Mouse (Mus musculus) hindbrain, embryonic 11.5 days (tissue): ENCODE results near the gene Smoc1. TPM values are rescaled to one million over a fixed set of nuclear protein-coding genes. Genes with fewer than 3 reads are reported as not detected.
A peak's percentile ranks its signal among the peaks of the same experiment; 100 is the strongest.

ENCODE experiments used
- ATAC-seq: fragments of 200-750 bp; cut with Nextera tagmentation; 2 replicates; pipeline ENCODE4 v1.8.0; 2017; ENCODE audit warnings: mild to moderate bottlenecking, moderate TSS enrichment, moderate library complexity; ENCODE audit not compliant: low FRiP score
- DNase-seq: peaks from one replicate; pipeline ENCODE4 v3.0.0-alpha.2; 2015; ENCODE audit warnings: low spot score
- H3K27ac ChIP-seq: fragments of 300-500 bp; sonication (generic); 2 replicates; pipeline ENCODE4 v1.5.1; 2014; ENCODE audit warnings: mild to moderate bottlenecking, low read depth, low read length
- H3K27me3 ChIP-seq: fragments of 300-500 bp; sonication (generic); 2 replicates; pipeline ENCODE4 v1.6.1; 2014; ENCODE audit warnings: mild to moderate bottlenecking, low read length, moderate library complexity, mixed read lengths; ENCODE audit not compliant: control insufficient read depth, insufficient read depth
- H3K36me3 ChIP-seq: fragments of 300-500 bp; sonication (generic); 2 replicates; pipeline ENCODE4 v1.6.1; 2014; ENCODE audit warnings: mild to moderate bottlenecking, low read length, moderate library complexity, mixed read lengths; ENCODE audit not compliant: control insufficient read depth, insufficient read depth
- H3K4me1 ChIP-seq: fragments of 300-500 bp; sonication (generic); replicated peaks from 2 replicates; pipeline ENCODE4 v1.6.1; 2014; ENCODE audit warnings: low read length, mixed read lengths; ENCODE audit not compliant: control insufficient read depth, insufficient read depth
- H3K4me2 ChIP-seq: fragments of 300-500 bp; sonication (generic); replicated peaks from 2 replicates; pipeline ENCODE4 v1.6.1; 2014; ENCODE audit warnings: mild to moderate bottlenecking, low read depth, low read length
- H3K4me3 ChIP-seq: fragments of 300-500 bp; sonication (generic); 2 replicates; pipeline ENCODE4 v1.5.1; 2014; ENCODE audit warnings: low read depth, low read length
- H3K9ac ChIP-seq: fragments of 300-500 bp; sonication (generic); 2 replicates; pipeline ENCODE4 v1.6.1; 2014; ENCODE audit warnings: low read depth, low read length
- H3K9me3 ChIP-seq: fragments of 300-500 bp; sonication (generic); 2 replicates; pipeline ENCODE4 v1.6.1; 2016; ENCODE audit warnings: low read length; ENCODE audit not compliant: control insufficient read depth
- WGBS: fragments of 180-500 bp; shearing (Covaris S2); extraction: QIAGEN DNeasy Blood & Tissue Kit; methylation state at CpG from one replicate; pipeline ENCODE4 v1.1.7; 2014; 5-methylcytosine and 5-hydroxymethylcytosine counted together
- polyA plus RNA-seq: library from polyadenylated mRNA; unstranded; fragments of >200 nt; fragmentation: Nextera tagmentation; extraction: Ambion mirVana; gene quantifications from 2 replicates; pipeline ENCODE4 v1.2.1, GENCODE M21; 2014

Gene Smoc1
- polyA plus RNA-seq, 1 experiment from 2014 or later: 12.9 TPM

- ATAC-seq: no peak
- H3K4me1 ChIP-seq: peaks cover 8% of the 10 kb centered on the region
- 88% methylated on average over 11 of the region's 11 CpGs for WGBS
- H3K27ac ChIP-seq: no peak overlapping the region
- no peaks in the 10 kb centered on the region for H3K27me3 ChIP-seq
- H3K36me3 ChIP-seq: no peaks in the 10 kb centered on the region
- no peak overlapping the region for H3K4me2 ChIP-seq
- DNase-seq: no peak
- H3K9me3 ChIP-seq: no peaks in the 10 kb centered on the region
- H3K4me3 ChIP-seq: no peak overlapping the region
- no peak overlapping the region for H3K9ac ChIP-seq
Measured at GRCm38 (mm10) chr12:81013496-81013895, 13.1 kb upstream of the Smoc1 start.

GRCm38 (mm10) chr12:81017624-81018023 is 9.0 kb upstream of the Smoc1 start:
- Histone ChIP-seq H3K4me2 (no peak overlapping the region), H3K27ac (no peak overlapping the region), H3K9ac (no peak overlapping the region), H3K27me3 (no peaks in the 10 kb centered on the region), H3K36me3 (no peaks in the 10 kb centered on the region), H3K9me3 (no peaks in the 10 kb centered on the region), H3K4me3 (no peak overlapping the region), H3K4me1 (no peaks in the 10 kb centered on the region)
- DNase-seq: no peak
- ATAC-seq: no peak
- 94% methylated on average over 12 of the region's 12 CpGs for whole genome bisulfite sequencing

- no peak overlapping the region for H3K27ac ChIP-seq
- no peak overlapping the region for H3K9ac ChIP-seq
- H3K27me3 ChIP-seq: no peaks in the 10 kb centered on the region
- H3K9me3 ChIP-seq: no peaks in the 10 kb centered on the region
- no peaks in the 10 kb centered on the region for H3K36me3 ChIP-seq
- no peak overlapping the region for H3K4me2 ChIP-seq
- no peaks in the 10 kb centered on the region for H3K4me1 ChIP-seq
- WGBS: 86% methylated on average over 20 of the region's 20 CpGs
- DNase-seq: no peak
- no peak for ATAC-seq
- no peak overlapping the region for H3K4me3 ChIP-seq
Measured at GRCm38 (mm10) chr12:81018516-81019279, 7.9 kb upstream of the Smoc1 start.

GRCm38 (mm10) chr12:81019280-81019935 is 7.2 kb upstream of the Smoc1 start:
- Histone ChIP-seq H3K27ac (no peak overlapping the region), H3K36me3 (no peaks in the 10 kb centered on the region), H3K27me3 (no peaks in the 10 kb centered on the region), H3K4me3 (no peak overlapping the region), H3K4me1 (no peaks in the 10 kb centered on the region), H3K4me2 (no peak overlapping the region), H3K9me3 (no peaks in the 10 kb centered on the region), H3K9ac (no peak overlapping the region)
- WGBS: 85% methylated on average over 7 of the region's 7 CpGs
- no peak for DNase-seq
- no peak for ATAC-seq

GRCm38 (mm10) chr12:81024407-81024806 is 2.2 kb upstream of the Smoc1 start:
- peaks cover 5% of the 10 kb centered on the region; the same call in 1 of the 2 replicates for H3K27me3 ChIP-seq
- H3K9me3 ChIP-seq: no peaks in the 10 kb centered on the region
- H3K4me2 ChIP-seq: no peak overlapping the region
- DNase-seq (no peak), ATAC-seq (no peak)
- no peak overlapping the region for H3K9ac ChIP-seq
- WGBS: 90% methylated on average over 7 of the region's 7 CpGs
- no peaks in the 10 kb centered on the region for H3K36me3 ChIP-seq
- H3K4me1 ChIP-seq: peaks cover 3% of the 10 kb centered on the region; the same call in 1 of the 2 replicates
- H3K4me3 ChIP-seq: no peak overlapping the region
- H3K27ac ChIP-seq: no peak overlapping the region

GRCm38 (mm10) chr12:81024993-81025392 is 1.6 kb upstream of the Smoc1 start:
- 63% methylated on average over 2 of the region's 2 CpGs for WGBS
- Histone ChIP-seq H3K27ac (no peak overlapping the region), H3K9ac (no peak overlapping the region), H3K27me3 (peaks cover 5% of the 10 kb centered on the region; the same call in 1 of the 2 replicates), H3K4me1 (peaks cover 3% of the 10 kb centered on the region; the same call in 1 of the 2 replicates), H3K4me3 (no peak overlapping the region), H3K4me2 (no peak overlapping the region), H3K36me3 (no peaks in the 10 kb centered on the region), H3K9me3 (no peaks in the 10 kb centered on the region)
- no peak for ATAC-seq
- no peak for DNase-seq

- Histone ChIP-seq H3K9me3 (no peaks in the 10 kb centered on the region), H3K36me3 (no peaks in the 10 kb centered on the region), H3K9ac (peak overlapping the region; percentile 72), H3K4me1 (peaks cover 3% of the 10 kb centered on the region; the same call in 1 of the 2 replicates), H3K4me3 (peak overlapping the region; percentile 74), H3K27ac (no peak overlapping the region), H3K27me3 (peaks cover 5% of the 10 kb centered on the region; the same call in 1 of the 2 replicates), H3K4me2 (peak overlapping the region; percentile 95)
- 4% methylated on average over 42 of the region's 45 CpGs for WGBS
- ATAC-seq: peak; percentile 8
- DNase-seq: peak; percentile 55
Measured at GRCm38 (mm10) chr12:81026995-81027942, 661 bp downstream of the Smoc1 start.

- ATAC-seq (no peak), DNase-seq (no peak)
- peak overlapping the region; percentile 74 for H3K4me3 ChIP-seq
- H3K27ac ChIP-seq: no peak overlapping the region
- H3K9ac ChIP-seq: peak overlapping the region; percentile 19; the same call in 1 of the 2 replicates
- peaks cover 5% of the 10 kb centered on the region; the same call in 1 of the 2 replicates for H3K27me3 ChIP-seq
- WGBS: 46% methylated on average over 16 of the region's 16 CpGs
- H3K9me3 ChIP-seq: no peaks in the 10 kb centered on the region
- H3K36me3 ChIP-seq: no peaks in the 10 kb centered on the region
- H3K4me1 ChIP-seq: peaks cover 3% of the 10 kb centered on the region; the same call in 1 of the 2 replicates
- peak overlapping the region; percentile 95 for H3K4me2 ChIP-seq
Measured at GRCm38 (mm10) chr12:81028291-81028920, 1.8 kb downstream of the Smoc1 start.
